Mouse (Mus musculus) embryonic fibroblast, embryonic 13.5 days (primary cell): ENCODE results near the gene Atad3a.

ENCODE experiments used
- CTCF ChIP-seq: IDR thresholded peaks from 2 replicates; pipeline ENCODE4 v1.5.1; 2011; ENCODE audit warnings: mild to moderate bottlenecking, control low read depth, low read length, moderate library complexity, borderline replicate concordance; ENCODE audit not compliant: insufficient read depth
- POLR2A ChIP-seq: IDR thresholded peaks from 2 replicates; pipeline ENCODE4 v1.6.1; 2011; ENCODE audit warnings: low read depth, mild to moderate bottlenecking, control low read depth, low read length, moderate library complexity

DNA sequence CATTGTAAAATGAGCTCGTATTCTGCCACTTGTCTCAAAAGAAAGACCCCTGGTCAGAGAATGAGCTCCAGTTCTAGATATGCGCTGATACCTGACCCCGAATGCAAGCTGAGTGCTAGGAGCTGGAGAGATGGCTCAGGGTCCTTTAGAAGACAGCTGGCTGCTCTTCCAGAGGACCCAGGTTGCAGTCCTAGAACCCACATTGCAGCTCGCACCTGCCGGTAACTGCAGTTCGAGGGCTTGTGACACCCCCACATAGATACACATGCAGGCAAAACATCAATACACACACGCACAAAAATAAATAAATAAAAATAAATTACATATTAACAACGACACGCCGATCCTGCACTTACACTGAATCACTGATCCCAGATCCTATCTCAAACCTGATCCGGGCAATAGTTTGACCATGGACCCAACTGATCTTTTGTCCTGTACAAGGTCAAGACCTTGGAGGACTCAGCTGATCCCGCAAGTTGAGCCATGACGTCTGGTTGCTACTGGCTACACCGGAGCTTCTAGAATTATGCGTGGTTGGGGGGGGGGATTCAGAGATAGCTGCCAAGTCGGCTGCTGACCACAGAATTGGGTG lies 22.7 kb upstream of the Atad3a start:
- TF ChIP-seq CTCF (no peak), POLR2A (no peak)
